Mouse (Mus musculus): ENCODE data around the gene Pde3a.
"Not testable (repeated sequence)": the region's sequence is repeated elsewhere in the genome, so short reads cannot be mapped to it uniquely, and the experiment has no call there.

The Pde3a gene

GRCm38 (mm10) chr6:141267888-141268570 lies 19.0 kb downstream of the Pde3a start:
- DNase-seq (ENCODE audit: low spot score in 2 of 2) = no peak

- no peak for DNase-seq (ENCODE audit: low spot score in 2 of 2)
Observed at GRCm38 (mm10) chr6:141268871-141269270, 19.8 kb downstream of the Pde3a start.

- DNase-seq (ENCODE audit: low spot score in 2 of 2) = no peak
Observed at GRCm38 (mm10) chr6:141271133-141271532, 22.1 kb downstream of the Pde3a start.

DNA sequence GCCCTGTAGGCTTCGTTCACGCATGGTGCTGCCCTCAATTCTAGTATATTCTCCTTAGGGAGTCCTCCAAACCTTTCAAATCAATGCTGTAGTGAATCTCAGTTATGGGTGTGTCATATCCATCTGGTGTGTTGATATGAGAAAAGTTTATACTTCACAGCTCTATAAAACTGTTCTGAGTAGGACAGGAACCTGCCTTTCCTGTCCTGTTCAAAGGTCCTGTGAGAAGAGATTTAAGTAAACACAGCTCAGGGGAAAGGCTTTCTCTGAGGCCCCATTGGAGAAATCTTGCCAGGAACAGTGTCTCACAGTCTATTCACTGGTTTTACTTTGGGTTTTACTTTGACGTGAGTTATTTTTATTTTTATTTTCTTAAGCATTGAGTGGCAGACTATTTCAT lies 22.5 kb downstream of the Pde3a start:
- no peak for DNase-seq (ENCODE audit: low spot score in 2 of 2)

- no peak for DNase-seq (ENCODE audit: low spot score in 2 of 2)
Observed at GRCm38 (mm10) chr6:141273685-141274084, 24.6 kb downstream of the Pde3a start.

DNA sequence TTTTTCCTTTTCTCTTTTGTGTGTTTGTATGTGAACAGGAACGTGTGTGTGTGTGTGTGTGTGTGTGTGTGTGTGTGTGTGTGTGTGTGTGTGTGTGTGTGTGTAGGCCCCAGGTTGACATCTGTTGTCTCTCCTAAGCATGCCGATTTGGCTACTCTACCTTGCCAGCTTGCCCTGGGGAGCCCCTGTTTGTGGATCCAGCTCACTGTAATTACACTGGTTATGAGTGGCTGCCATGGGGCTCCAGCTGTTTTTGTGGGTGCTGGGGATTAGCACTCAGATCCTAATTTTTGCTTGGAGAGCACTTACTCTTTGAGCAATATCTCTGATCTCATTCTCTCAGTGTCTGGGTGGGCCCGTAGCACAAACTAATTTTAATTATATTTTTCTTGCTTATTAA lies 32.6 kb downstream of the Pde3a start:
- DNase-seq (ENCODE audit: low spot score in 2 of 2) = no peak

GRCm38 (mm10) chr6:141282796-141283195 lies 33.7 kb downstream of the Pde3a start:
- DNase-seq (ENCODE audit: low spot score in 2 of 2) = no peak

GRCm38 (mm10) chr6:141291195-141291594 lies 42.1 kb downstream of the Pde3a start:
- no peak for DNase-seq (ENCODE audit: low spot score in 2 of 2)

DNA sequence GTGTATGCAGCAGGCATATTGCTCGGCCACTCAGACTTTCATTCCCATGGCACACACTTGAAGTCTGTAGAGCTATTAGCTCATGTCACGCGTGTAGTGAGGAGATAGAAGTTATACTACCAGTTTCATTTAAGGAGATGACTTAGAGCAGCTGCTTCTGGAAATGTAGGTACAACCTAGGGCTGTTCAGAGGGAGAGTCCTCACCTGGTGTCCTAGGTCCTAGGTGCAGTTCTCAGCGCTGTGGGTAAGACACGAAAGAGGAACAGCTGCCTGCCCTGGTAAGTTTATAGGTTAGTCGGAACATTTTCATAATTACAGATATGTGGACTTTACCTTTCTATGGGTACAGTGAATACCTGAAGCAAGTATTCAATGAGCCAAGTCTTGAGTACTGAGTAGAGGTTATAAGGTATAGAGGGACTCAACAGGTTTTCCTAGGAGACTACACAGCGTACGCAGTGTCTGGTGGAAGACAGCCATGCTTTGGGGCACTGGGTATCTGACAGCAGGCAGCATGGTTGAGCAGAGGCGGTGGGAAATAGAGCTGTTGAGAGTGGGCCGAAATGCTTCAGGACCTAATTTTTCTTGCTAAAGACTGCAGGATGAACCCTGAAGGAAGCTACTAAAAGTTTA lies 43.9 kb downstream of the Pde3a start:
- DNase-seq (ENCODE audit: low spot score in 2 of 2) = no peak

GRCm38 (mm10) chr6:141293460-141293853 lies 44.4 kb downstream of the Pde3a start:
- DNase-seq (ENCODE audit: low spot score in 2 of 2) = no peak

DNA sequence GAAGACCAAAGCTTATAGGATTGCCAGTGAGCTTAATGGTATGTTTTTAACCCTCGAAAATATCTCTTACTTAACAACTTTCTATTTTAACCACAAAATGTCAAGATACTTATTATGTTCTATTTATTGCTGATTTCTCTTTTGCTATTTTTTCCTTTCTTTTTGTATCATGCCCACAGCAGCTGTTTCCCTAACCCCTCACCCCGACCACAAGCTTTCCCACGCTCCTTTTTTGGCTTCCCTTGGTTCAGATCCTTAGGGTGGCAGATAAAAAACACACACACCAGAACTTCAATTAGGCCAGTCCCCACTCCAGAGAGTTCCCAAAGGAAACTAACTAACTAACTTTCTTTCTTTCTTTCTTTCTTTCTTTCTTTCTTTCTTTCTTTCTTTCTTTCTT lies 46.2 kb downstream of the Pde3a start:
- DNase-seq (ENCODE audit: low spot score in 2 of 2) = no peak

DNA sequence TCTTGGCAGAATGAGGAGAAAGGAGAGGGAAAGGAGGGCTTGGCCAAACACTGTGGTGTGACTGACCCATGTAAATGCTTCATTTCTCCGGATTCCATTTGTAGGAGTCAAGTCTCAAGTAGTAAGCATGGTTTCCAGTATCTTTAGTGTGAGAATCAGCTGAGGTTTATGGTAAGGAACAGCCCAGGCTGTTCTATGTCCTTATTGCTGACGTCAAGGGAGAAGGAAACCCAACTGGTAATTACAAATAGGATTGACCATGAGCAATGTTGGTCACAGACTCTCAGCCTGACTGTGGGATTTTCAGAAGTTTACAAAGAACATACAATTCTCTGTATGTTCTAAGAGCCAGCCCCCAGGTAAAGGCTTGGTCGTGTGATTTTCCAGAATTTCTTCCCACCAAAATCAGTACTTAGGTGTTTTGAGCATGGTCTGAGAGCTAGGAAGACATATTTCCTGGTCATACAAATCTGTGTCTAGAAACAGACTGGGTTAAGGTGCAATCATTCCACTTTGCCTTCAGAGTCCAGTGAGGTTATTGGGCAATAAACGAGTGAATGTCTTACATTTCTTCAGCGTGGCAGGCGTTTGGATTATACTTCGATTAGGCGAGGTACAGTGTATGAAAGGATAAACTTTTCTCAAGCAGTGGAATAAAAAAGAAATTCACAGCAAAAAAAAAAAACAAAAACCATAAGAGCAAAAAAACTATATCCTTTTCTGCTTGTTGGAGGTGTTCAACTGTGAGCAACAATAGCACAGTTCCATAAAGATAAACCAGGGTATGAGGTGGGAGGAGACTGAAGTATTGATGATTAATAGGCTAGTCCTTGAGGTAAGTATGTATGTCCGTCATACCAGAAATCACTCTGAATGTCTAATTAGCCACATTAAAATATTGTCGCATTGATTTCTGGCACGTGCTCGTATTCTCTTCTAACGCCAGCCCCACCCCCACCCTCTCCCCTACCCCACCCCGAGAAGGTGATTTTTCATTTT lies 53.0 kb downstream of the Pde3a start:
- no peak for DNase-seq (ENCODE audit: low spot score in 2 of 2)

DNA sequence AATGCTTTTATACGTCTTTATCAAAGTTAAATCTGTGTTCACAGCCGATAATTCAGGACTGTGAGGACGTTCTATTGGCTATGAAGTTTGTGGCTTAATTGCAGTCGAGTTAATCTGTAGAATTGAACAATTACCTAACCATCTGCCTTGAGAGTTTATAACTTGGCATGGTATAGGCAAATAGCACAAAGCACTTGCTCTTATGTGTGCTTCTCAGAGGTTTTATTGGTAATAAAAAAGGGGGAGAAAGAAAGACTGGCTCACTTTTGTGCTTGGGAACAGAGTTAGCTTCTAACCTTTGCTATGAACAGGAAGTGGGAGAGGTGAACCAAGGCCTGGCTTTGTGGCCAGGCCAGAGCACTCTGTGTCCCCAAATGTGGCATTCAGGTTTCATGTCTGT lies 53.8 kb downstream of the Pde3a start:
- no peak for DNase-seq (ENCODE audit: low spot score in 2 of 2)

DNA sequence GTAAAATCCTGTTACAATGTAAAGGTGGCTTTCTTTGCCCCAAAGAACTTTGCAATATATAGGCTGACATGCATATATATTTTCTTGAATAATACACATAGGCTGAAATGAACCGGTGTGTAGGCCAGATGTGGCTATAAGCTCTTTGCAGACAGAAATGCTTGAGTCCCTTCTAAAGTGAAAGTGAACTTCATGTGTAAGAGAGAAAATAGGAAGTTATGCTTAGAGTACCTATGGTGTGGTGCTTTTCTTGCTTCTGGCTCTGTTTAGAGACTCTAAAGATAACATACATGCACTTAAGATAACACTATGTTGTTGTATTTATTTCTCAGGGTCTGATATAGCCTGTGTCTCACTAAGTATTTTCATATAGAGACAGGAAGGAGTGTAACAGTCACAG lies 58.3 kb downstream of the Pde3a start:
- DNase-seq (ENCODE audit: low spot score in 2 of 2) = no peak

DNA sequence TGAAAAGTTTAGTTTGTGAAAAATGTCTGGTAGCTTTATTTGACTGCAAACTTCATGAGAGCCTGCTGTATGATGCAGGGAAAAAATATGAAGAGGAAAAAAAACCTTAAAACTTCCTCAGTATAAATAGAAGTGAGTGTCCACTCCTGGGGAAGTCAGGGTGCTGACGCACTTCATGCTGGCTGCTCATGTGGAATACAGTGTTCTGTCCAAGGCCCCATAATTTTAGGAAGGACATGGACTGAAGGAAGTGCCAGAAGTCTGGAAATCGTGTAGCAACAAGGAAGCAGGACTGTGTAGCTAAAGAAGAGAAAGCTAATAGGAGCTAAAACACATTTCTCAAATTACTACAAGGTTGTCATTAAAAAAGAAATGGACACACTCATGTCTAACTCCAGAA lies 59.4 kb downstream of the Pde3a start:
- DNase-seq (ENCODE audit: low spot score in 2 of 2) = no peak

DNA sequence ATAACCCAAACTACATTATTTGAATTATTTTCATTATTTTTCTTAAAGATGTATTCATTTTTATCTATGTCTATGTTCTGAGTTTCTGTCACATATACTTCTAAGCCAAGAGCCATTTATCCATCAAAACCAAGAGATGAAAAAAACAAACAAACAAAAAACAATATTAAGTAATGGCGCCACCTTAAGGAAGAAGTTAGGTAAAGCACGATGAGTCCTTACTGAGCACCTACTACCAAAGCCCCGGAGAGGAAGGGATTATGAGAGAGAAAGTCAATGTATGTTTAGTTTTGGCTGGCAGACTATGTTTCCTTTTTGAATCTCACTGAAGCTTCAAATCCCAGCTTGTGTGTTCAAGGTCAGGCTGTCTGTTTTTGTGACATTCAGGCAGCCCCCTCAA lies 60.8 kb downstream of the Pde3a start:
- no peak for DNase-seq (ENCODE audit: low spot score in 2 of 2)

DNA sequence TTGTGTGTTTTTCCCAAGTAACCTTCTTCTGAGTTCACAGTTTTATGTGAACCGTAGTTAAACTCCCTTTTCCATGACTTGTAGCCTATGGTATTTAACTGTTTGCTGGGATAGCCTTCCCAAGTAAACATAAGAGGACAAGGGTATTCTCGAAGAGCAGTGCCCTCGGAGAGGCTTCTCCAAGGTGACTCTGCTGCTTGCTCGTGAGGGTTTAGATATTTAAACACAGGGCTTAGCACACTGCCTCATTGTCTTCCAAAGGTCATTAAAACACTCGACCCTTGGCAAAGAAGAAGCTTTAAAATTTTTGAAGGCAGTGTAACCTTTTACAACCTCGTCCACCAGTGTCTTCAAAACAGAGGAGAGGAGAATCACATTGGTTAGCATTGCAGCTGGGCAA lies 61.3 kb downstream of the Pde3a start:
- DNase-seq (ENCODE audit: low spot score in 2 of 2) = no peak

- DNase-seq (ENCODE audit: low spot score in 2 of 2) = no peak
Observed at GRCm38 (mm10) chr6:141311615-141312014, 62.5 kb downstream of the Pde3a start.

DNA sequence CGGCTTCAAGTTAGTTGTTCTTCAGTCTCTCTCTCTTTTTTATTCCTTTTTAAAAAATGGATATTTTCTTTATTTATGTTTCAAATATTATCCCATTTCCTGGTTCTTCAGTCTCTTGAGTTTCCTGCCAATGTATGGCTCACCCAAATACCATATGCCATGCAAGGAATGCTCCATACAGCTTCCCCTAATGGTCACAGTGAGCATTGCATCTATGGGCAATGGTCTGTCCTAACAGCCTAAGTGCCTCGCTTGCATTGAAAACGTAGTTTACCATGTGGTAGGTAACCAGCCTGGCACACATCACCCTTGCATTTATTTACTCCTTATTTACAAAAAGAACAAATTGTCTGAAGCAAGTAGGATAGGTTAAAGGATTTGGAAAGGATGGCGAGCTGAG lies 64.0 kb downstream of the Pde3a start:
- DNase-seq (ENCODE audit: low spot score in 2 of 2) = no peak

DNA sequence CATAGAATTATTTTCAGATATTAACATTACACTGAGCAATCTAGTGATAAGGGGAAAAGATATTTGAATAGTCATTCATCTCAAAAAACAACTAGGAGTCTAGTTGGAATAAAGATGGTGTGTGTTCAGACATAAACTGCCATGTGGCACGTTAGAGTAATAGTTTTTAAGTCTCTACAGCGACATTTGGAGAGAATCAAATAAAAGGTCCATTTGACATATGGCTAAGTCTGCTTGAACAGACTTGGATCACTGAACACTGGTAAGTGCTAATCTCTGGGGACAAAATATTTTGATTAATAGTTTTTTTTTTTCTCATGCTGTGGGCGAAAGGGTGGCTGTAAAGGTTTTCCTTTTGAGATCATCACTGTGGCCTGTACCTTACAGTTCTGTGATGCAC lies 69.4 kb downstream of the Pde3a start:
- DNase-seq (ENCODE audit: low spot score in 2 of 2) = no peak

DNA sequence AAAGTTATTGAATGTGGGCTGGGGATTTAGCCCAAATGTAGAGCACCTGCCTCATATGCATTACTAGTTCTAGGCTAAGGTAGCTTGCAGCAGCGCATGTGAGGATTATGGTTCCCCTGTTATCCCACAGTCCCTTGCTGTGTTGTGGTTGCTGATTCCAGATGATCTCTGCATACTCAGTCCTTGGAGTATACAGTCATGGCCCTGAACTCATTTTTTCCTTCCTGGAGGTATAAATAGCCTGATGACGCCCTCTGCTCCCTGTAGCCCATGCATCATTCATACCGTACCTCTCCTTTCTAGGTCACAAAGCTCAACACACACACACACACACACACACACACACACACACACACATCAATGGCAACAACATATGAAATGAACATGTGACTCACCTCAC lies 72.2 kb downstream of the Pde3a start:
- no peak for DNase-seq (ENCODE audit: low spot score in 2 of 2)

DNA sequence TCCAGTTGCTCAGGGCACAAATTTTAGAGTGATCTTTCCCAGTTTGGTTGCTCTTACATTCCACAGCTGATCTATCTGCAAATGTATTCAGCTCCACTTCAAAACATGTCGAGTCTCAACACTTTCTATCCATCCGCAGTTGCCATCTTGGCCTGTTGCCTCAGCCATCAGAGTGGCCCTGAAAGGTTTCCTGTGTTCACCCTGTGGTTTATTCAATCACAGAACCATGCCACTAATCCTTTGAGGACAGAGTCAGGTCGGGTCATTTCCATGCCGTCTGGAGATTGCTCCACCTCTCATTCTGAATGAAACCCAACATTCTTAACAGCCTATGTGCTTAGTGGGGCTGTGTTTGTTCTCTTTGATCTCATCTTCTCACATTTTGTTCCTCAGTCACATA lies 73.9 kb downstream of the Pde3a start:
- no peak for DNase-seq (ENCODE audit: low spot score in 2 of 2)

- DNase-seq (ENCODE audit: low spot score in 2 of 2) = not testable (repeated sequence)
Observed at GRCm38 (mm10) chr6:141327134-141327533, 78.1 kb downstream of the Pde3a start.
